Comparison of ENCODE assay signal across 18 mouse cellular contexts in genomic region chr3:50844835-50845301, GRCm38 (mm10).
A peak's percentile ranks its signal among the peaks of the same experiment; 100 is the strongest.
DNase-seq lines count a peak whose midpoint lies in the region; ATAC-seq lines count a peak whose summit lies in the region.
"Had no signal": no experiment of that assay in that cellular context is flagged by ENCODE, and none has a peak within 500 bp of the region (broad histone marks: within the 10 kb centered on the region; RNA-seq: fewer than 3 reads in every experiment).

No protein-coding gene starts in this region.

- no peaks in the 10 kb centered on the region for H3K9me3 ChIP-seq in midbrain, embryonic 11.5 days (ENCODE audit: control insufficient read depth, low read length)
- H3K9me3 ChIP-seq in midbrain, embryonic 10.5 days (replicated peaks), result no peaks in the 10 kb centered on the region
- H3K9me3 ChIP-seq in forebrain, embryonic 14.5 days (replicated peaks; ENCODE audit: control insufficient read depth, low read length), result no peaks in the 10 kb centered on the region
- H3K9me3 ChIP-seq in kidney, embryonic 16.5 days (ENCODE audit: low read length), result no peaks in the 10 kb centered on the region
- H3K9me3 ChIP-seq: heart, embryonic 13.5 days; limb, embryonic 15.5 days; neural tube, embryonic 15.5 days; stomach, embryonic 15.5 days had no signal

- no peak; the same call in 1 of the 2 replicates for ATAC-seq in midbrain, embryonic 11.5 days (ENCODE audit: low FRiP score)
- ATAC-seq in forebrain, embryonic 14.5 days, result peak; percentile 83
- no peak for ATAC-seq in kidney, embryonic 16.5 days (ENCODE audit: low FRiP score, low TSS enrichment)
- ATAC-seq: liver, postnatal 0 days had no signal

- H3K27me3 ChIP-seq in midbrain, embryonic 11.5 days (ENCODE audit: control insufficient read depth, insufficient read depth, low read length), result no peaks in the 10 kb centered on the region
- H3K27me3 ChIP-seq in midbrain, embryonic 10.5 days (ENCODE audit: low read depth, poor library complexity, severe bottlenecking), result no peaks in the 10 kb centered on the region
- H3K27me3 ChIP-seq in forebrain, embryonic 14.5 days (replicated peaks; ENCODE audit: control insufficient read depth, insufficient read depth, low read length), result no peaks in the 10 kb centered on the region
- H3K27me3 ChIP-seq in kidney, embryonic 16.5 days (ENCODE audit: insufficient read depth, low read length), result no peaks in the 10 kb centered on the region
- H3K27me3 ChIP-seq: heart, embryonic 13.5 days; limb, embryonic 15.5 days; neural tube, embryonic 15.5 days; stomach, embryonic 15.5 days had no signal

- 68% methylated on average over 8 of the region's 8 CpGs for WGBS in midbrain, embryonic 11.5 days
- WGBS in midbrain, embryonic 10.5 days, result 84% methylated on average over 8 of the region's 8 CpGs
- 51% methylated on average over 8 of the region's 8 CpGs for WGBS in forebrain, embryonic 14.5 days
- 72% methylated on average over 8 of the region's 8 CpGs for WGBS in kidney, embryonic 16.5 days

- no peaks in the 10 kb centered on the region for H3K4me1 ChIP-seq in midbrain, embryonic 11.5 days (ENCODE audit: control insufficient read depth, insufficient read depth, low read length)
- H3K4me1 ChIP-seq in midbrain, embryonic 10.5 days, result peaks cover 3% of the 10 kb centered on the region; the same call in 1 of the 2 replicates
- 0 out of 2 replicates have a peak, but pooled peaks cover 2% of the 10 kb centered on the region for H3K4me1 ChIP-seq in forebrain, embryonic 14.5 days (ENCODE audit: control insufficient read depth, insufficient read depth, low read length)
- no peaks in the 10 kb centered on the region for H3K4me1 ChIP-seq in kidney, embryonic 16.5 days (ENCODE audit: insufficient read depth, low read length)
- H3K4me1 ChIP-seq: stomach, embryonic 15.5 days had no signal

- H3K27ac ChIP-seq in midbrain, embryonic 11.5 days (ENCODE audit: low read depth, low read length), result no peak overlapping the region
- no peak overlapping the region for H3K27ac ChIP-seq in midbrain, embryonic 10.5 days (replicated peaks)
- no peak overlapping the region for H3K27ac ChIP-seq in forebrain, embryonic 14.5 days (ENCODE audit: low read depth, low read length)
- H3K27ac ChIP-seq in kidney, embryonic 16.5 days (ENCODE audit: low read length), result no peak overlapping the region
- H3K27ac ChIP-seq: heart, embryonic 13.5 days; limb, embryonic 15.5 days; neural tube, embryonic 15.5 days; stomach, embryonic 15.5 days had no signal

- peak; percentile 82 for DNase-seq in midbrain, embryonic 11.5 days (ENCODE audit: low spot score, missing footprints)
- DNase-seq in midbrain, embryonic 10.5 days (ENCODE audit: low spot score), result no peak
- peak; percentile 40 for DNase-seq in forebrain, embryonic 14.5 days (ENCODE audit: low spot score)
- DNase-seq in mesoderm, embryonic 11.5 days (ENCODE audit: low read depth, low spot score), result peak; percentile 19
- DNase-seq in adrenal gland, adult (ENCODE audit: inconsistent age in 2 of 2, low spot score in 1 of 2), result no peak
- DNase-seq in embryo, embryonic 11 days, result no peak
- DNase-seq: adrenal gland, postnatal 10 days; gastrocnemius, postnatal 36 days; kidney, adult 18-20 months; liver, postnatal 0 days; lung, postnatal 36 days; right cerebral cortex, adult 18-20 months; thymus, postnatal 14 days had no signal

- no peaks in the 10 kb centered on the region for H3K36me3 ChIP-seq in midbrain, embryonic 11.5 days (ENCODE audit: control insufficient read depth, insufficient read depth, low read length)
- no peaks in the 10 kb centered on the region for H3K36me3 ChIP-seq in midbrain, embryonic 10.5 days
- H3K36me3 ChIP-seq in forebrain, embryonic 14.5 days (ENCODE audit: control insufficient read depth, insufficient read depth, low read length), result no peaks in the 10 kb centered on the region
- H3K36me3 ChIP-seq in kidney, embryonic 16.5 days (ENCODE audit: insufficient read depth, low read length), result no peaks in the 10 kb centered on the region
- H3K36me3 ChIP-seq: heart, embryonic 13.5 days; limb, embryonic 15.5 days; neural tube, embryonic 15.5 days; stomach, embryonic 15.5 days had no signal

- no peak overlapping the region for H3K9ac ChIP-seq in midbrain, embryonic 11.5 days (ENCODE audit: low read length)
- no peak overlapping the region for H3K9ac ChIP-seq in forebrain, embryonic 14.5 days (ENCODE audit: low read length)
- H3K9ac ChIP-seq in kidney, embryonic 16.5 days (replicated peaks; ENCODE audit: low read length), result no peak overlapping the region
- H3K9ac ChIP-seq: heart, embryonic 13.5 days; limb, embryonic 15.5 days; liver, postnatal 0 days; neural tube, embryonic 15.5 days; stomach, embryonic 15.5 days had no signal

- no peak overlapping the region for H3K4me2 ChIP-seq in midbrain, embryonic 11.5 days
- H3K4me2 ChIP-seq in forebrain, embryonic 14.5 days (ENCODE audit: low read length), result no peak overlapping the region
- H3K4me2 ChIP-seq in kidney, embryonic 16.5 days (replicated peaks; ENCODE audit: low read depth, low read length), result no peak overlapping the region
- H3K4me2 ChIP-seq: heart, embryonic 13.5 days; limb, embryonic 15.5 days; neural tube, embryonic 15.5 days; stomach, embryonic 15.5 days had no signal

- no peak overlapping the region for H3K4me3 ChIP-seq in midbrain, embryonic 11.5 days (ENCODE audit: low read depth, low read length)
- no peak overlapping the region for H3K4me3 ChIP-seq in midbrain, embryonic 10.5 days
- no peak overlapping the region for H3K4me3 ChIP-seq in forebrain, embryonic 14.5 days (ENCODE audit: low read depth, low read length)
- no peak overlapping the region for H3K4me3 ChIP-seq in kidney, embryonic 16.5 days (ENCODE audit: low read length)
- H3K4me3 ChIP-seq: heart, embryonic 13.5 days; limb, embryonic 15.5 days; neural tube, embryonic 15.5 days; stomach, embryonic 15.5 days had no signal

Comparison
In these comparisons a context has a peak if more than half of its experiments do, and no peak if none do; other contexts are left out.
1. DNase-seq: peak in midbrain, embryonic 11.5 days (single experiment), forebrain, embryonic 14.5 days (single experiment) and mesoderm, embryonic 11.5 days (single experiment); none in midbrain, embryonic 10.5 days (single experiment), adrenal gland, adult (0 of 2) and embryo, embryonic 11 days (single experiment).